Mouse (Mus musculus) hindbrain, postnatal 0 days (tissue): ENCODE data around the gene Slc44a3. TPM values are rescaled to one million over a fixed set of nuclear protein-coding genes. Genes with fewer than 3 reads are reported as not detected.

Experiments
- ATAC-seq: fragments of 200-750 bp; cut with Nextera tagmentation; 2 replicates; pipeline ENCODE4 v1.8.0; 2017; ENCODE audit warnings: mild to moderate bottlenecking, moderate TSS enrichment, moderate library complexity
- DNase-seq: peaks from one replicate; pipeline ENCODE4 v3.0.0-alpha.2; 2015; ENCODE audit warnings: low spot score
- H3K27ac ChIP-seq: fragments of 300-500 bp; sonication (generic); 2 replicates; pipeline ENCODE4 v1.5.1; 2014; ENCODE audit warnings: mild to moderate bottlenecking
- H3K27me3 ChIP-seq: fragments of 300-500 bp; sonication (generic); 2 replicates; pipeline ENCODE4 v1.6.1; 2014; ENCODE audit warnings: low read length, mixed read lengths; ENCODE audit not compliant: insufficient read depth
- H3K36me3 ChIP-seq: fragments of 300-500 bp; sonication (generic); 2 replicates; pipeline ENCODE4 v1.6.1; 2014; ENCODE audit warnings: low read length, mixed read lengths; ENCODE audit not compliant: insufficient read depth
- H3K4me1 ChIP-seq: fragments of 300-500 bp; sonication (generic); 2 replicates; pipeline ENCODE4 v1.6.1; 2014; ENCODE audit warnings: antibody characterized with exemption, low read length, mixed read lengths; ENCODE audit not compliant: insufficient read depth
- H3K4me2 ChIP-seq: fragments of 300-500 bp; sonication (generic); 2 replicates; pipeline ENCODE4 v1.6.1; 2014; ENCODE audit warnings: low read depth, mild to moderate bottlenecking, low read length, moderate library complexity, mixed read lengths
- H3K4me3 ChIP-seq: fragments of 300-500 bp; sonication (generic); 2 replicates; pipeline ENCODE4 v1.5.1; 2014; ENCODE audit warnings: low read length
- H3K9ac ChIP-seq: fragments of 300-500 bp; sonication (generic); replicated peaks from 2 replicates; pipeline ENCODE4 v1.6.1; 2014; ENCODE audit warnings: mild to moderate bottlenecking, low read length, moderate library complexity, mixed read lengths
- H3K9me3 ChIP-seq: fragments of 300-500 bp; sonication (generic); 2 replicates; pipeline ENCODE4 v1.6.1; 2016; ENCODE audit warnings: low read length, mixed read lengths
- CTCF ChIP-seq: IDR thresholded peaks from 2 replicates; pipeline ENCODE4 v1.5.1; 2016; ENCODE audit warnings: antibody characterized with exemption, control low read depth, low read depth
- WGBS: fragments of 180-500 bp; shearing (Covaris S2); extraction: QIAGEN DNeasy Blood & Tissue Kit; methylation state at CpG from one replicate; pipeline ENCODE4 v1.1.7; 2014; 5-methylcytosine and 5-hydroxymethylcytosine counted together
- polyA plus RNA-seq: library from polyadenylated mRNA; unstranded; fragments of >200 nt; fragmentation: Nextera tagmentation; extraction: Ambion mirVana; gene quantifications from 2 replicates; pipeline ENCODE4 v1.2.1, GENCODE M21; 2015
- total RNA-seq: library from RNA; depleted of rRNA; stranded (reverse); fragments of >200 nt; gene quantifications from 2 replicates; pipeline ENCODE4 v1.2.3, GENCODE M21; 2014

The Slc44a3 gene
- total and polyA plus RNA-seq, 2 experiments from 2014 or later, result 0.51 to 0.68 TPM

DNA sequence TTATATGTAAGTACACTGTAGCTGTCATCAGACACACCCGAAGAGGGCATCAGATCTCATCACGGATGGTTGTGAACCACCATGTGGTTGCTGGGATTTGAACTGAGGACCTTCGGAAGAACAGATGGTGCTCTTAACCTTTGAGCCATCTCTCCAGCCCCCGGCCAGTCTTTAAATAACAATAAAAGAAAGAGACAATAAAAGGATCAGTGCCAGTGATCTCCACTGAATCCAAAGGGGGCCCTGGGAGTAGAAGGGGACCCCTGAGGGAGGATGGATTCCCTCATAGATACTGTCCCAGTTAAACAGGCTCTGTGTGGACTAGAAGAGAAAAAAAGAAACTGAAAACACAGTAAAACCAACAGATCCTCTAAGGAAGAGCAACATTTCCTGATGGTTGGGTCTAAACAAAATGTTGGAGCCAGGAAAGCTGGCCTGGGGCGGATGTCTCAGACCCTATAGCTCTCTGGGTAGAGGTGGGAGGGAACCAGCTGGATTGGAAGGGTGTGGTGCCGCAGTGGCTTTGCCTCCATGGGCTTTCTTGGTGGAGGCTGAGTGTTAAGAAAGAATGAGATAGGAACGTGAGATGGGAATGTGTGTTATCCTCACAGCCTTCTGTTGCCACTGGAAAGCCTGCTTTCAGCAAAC lies 101.8 kb downstream of the Slc44a3 start:
- Histone ChIP-seq H3K36me3 (no peaks in the 10 kb centered on the region), H3K9me3 (no peaks in the 10 kb centered on the region), H3K4me1 (peaks cover 12% of the 10 kb centered on the region; the same call in 1 of the 2 replicates), H3K9ac (no peak overlapping the region), H3K27ac (peak overlapping the region; percentile 17; the same call in 1 of the 2 replicates), H3K27me3 (no peaks in the 10 kb centered on the region), H3K4me2 (peak overlapping the region; percentile 88), H3K4me3 (peak overlapping the region; percentile 86; the same call in 1 of the 2 replicates)
- 35% methylated on average over 7 of the region's 7 CpGs for WGBS
- ATAC-seq (no peak), DNase-seq (no peak)
- TF ChIP-seq CTCF, result no peak

DNA sequence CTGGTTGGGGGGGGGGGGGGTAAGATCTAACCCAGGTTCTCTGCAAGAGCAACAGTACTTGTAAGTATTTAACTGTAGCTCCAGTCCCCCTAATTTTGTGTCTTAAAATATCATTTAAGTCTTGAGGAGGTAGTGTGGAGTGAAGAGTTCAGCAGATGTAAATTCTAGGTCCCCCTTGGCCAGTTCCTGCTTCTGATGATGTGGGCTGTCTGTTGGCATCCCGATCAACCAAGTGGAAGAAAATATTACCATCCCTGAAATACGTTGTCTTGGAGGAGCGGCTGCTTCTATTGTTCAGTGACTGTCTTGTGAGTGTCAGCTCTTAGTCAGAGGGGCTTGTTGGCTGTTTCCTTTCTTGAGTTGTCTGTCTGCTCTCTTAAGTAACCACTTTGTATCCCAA lies 102.7 kb downstream of the Slc44a3 start:
- H3K4me2 ChIP-seq, result peak overlapping the region; percentile 88
- H3K27me3 ChIP-seq, result no peaks in the 10 kb centered on the region
- H3K9me3 ChIP-seq, result no peaks in the 10 kb centered on the region
- DNase-seq, result no peak
- no peak for ATAC-seq
- peak overlapping the region; percentile 86 for H3K4me3 ChIP-seq
- no peak overlapping the region for H3K27ac ChIP-seq
- TF ChIP-seq CTCF, result no peak
- H3K36me3 ChIP-seq, result no peaks in the 10 kb centered on the region
- 17% methylated on average over 3 of the region's 3 CpGs for WGBS
- H3K9ac ChIP-seq, result no peak overlapping the region
- peaks cover 12% of the 10 kb centered on the region; the same call in 1 of the 2 replicates for H3K4me1 ChIP-seq

DNA sequence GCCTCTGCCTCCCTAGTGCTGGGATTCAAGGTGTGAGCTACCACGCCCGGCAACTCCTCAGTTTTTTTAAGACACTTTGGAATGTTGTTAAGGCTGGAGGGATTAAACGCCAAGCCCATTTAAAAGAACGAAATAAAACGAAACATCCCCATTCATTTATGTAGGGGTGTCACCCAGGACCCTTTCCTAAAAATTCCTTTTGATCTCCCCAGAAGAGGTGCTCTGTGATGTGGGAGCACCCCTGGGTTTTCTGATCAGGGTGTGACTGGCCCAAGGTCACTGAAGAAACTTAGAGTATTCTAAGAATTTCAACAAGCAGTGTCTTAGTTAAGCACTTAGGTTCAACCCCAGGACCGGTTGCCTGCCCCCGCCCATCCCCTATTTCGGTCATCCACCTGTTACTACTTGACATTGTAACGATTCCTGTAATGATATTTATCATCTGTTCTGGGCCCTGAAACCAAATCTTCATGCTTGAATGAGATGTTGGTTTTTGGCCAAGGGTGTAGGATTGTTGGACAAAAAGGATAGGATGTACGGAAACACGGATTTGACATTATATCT lies 103.4 kb downstream of the Slc44a3 start:
- no peak for DNase-seq
- no peak for TF ChIP-seq CTCF
- ATAC-seq, result no peak
- 0 out of 2 replicates have a peak overlapping the region, but pooled peaks have one; percentile 91 for H3K9ac ChIP-seq
- no peaks in the 10 kb centered on the region for H3K27me3 ChIP-seq
- WGBS, result 40% methylated on average over 11 of the region's 11 CpGs
- no peaks in the 10 kb centered on the region for H3K36me3 ChIP-seq
- H3K27ac ChIP-seq, result peak overlapping the region; percentile 92; the same call in 1 of the 2 replicates
- peak overlapping the region; percentile 88 for H3K4me2 ChIP-seq
- peak overlapping the region; percentile 86 for H3K4me3 ChIP-seq
- no peaks in the 10 kb centered on the region for H3K9me3 ChIP-seq
- peaks cover 12% of the 10 kb centered on the region; the same call in 1 of the 2 replicates for H3K4me1 ChIP-seq

DNA sequence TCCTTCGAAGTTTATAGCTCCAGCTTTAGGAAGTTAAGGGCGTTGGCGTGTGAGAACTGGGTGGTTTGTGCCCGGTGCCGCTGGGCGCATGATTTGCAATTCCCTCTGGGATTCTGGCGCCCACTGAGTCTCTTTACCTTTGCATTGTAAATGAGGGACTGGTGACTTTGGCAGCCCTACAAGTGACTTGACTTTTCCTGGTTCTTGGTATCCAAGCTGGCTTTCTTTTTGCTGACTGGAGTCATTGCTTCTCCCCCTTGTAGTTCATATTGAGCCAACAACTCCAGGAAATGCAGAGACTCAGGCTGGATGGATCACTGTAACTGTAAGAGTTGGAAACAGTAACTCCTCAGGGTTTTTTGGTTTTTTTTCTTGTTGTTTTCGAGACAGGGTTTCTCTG lies 104.0 kb downstream of the Slc44a3 start:
- no peaks in the 10 kb centered on the region for H3K9me3 ChIP-seq
- H3K9ac ChIP-seq, result peak overlapping the region; percentile 91
- DNase-seq, result no peak
- peak overlapping the region; percentile 92 for H3K27ac ChIP-seq
- H3K36me3 ChIP-seq, result no peaks in the 10 kb centered on the region
- peaks cover 12% of the 10 kb centered on the region; the same call in 1 of the 2 replicates for H3K4me1 ChIP-seq
- TF ChIP-seq CTCF, result no peak
- H3K4me3 ChIP-seq, result peak overlapping the region; percentile 86
- no peaks in the 10 kb centered on the region for H3K27me3 ChIP-seq
- ATAC-seq, result no peak
- peak overlapping the region; percentile 88 for H3K4me2 ChIP-seq
- WGBS, result 3% methylated on average over 8 of the region's 8 CpGs

DNA sequence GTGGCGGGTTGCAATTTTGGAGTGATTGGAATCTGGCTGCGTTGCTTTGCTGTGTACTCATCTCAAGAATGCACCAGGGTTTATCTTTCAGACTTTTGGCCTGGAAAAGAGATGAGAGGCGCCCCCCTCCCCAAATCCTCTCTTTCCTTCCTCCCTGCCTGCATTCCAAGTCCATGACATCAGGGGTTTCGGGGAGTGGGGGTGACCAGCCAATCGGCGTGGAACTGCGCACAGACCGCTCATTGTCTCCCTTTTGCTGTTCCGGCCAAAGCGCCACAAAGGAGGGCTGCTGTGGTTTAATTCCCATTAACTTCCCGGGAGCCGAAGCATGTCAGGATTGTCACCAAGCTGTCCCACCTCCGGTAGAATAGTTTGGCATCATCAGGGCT lies 104.7 kb downstream of the Slc44a3 start:
- TF ChIP-seq CTCF, result no peak
- ATAC-seq (peak; percentile 78), DNase-seq (peak; percentile 87)
- H3K9ac ChIP-seq, result peak overlapping the region; percentile 91
- H3K9me3 ChIP-seq, result no peaks in the 10 kb centered on the region
- H3K27ac ChIP-seq, result peak overlapping the region; percentile 92
- no peaks in the 10 kb centered on the region for H3K27me3 ChIP-seq
- peak overlapping the region; percentile 88 for H3K4me2 ChIP-seq
- peaks cover 12% of the 10 kb centered on the region; the same call in 1 of the 2 replicates for H3K4me1 ChIP-seq
- peak overlapping the region; percentile 86 for H3K4me3 ChIP-seq
- WGBS, result under 1% methylated on average over 13 of the region's 13 CpGs
- no peaks in the 10 kb centered on the region for H3K36me3 ChIP-seq

DNA sequence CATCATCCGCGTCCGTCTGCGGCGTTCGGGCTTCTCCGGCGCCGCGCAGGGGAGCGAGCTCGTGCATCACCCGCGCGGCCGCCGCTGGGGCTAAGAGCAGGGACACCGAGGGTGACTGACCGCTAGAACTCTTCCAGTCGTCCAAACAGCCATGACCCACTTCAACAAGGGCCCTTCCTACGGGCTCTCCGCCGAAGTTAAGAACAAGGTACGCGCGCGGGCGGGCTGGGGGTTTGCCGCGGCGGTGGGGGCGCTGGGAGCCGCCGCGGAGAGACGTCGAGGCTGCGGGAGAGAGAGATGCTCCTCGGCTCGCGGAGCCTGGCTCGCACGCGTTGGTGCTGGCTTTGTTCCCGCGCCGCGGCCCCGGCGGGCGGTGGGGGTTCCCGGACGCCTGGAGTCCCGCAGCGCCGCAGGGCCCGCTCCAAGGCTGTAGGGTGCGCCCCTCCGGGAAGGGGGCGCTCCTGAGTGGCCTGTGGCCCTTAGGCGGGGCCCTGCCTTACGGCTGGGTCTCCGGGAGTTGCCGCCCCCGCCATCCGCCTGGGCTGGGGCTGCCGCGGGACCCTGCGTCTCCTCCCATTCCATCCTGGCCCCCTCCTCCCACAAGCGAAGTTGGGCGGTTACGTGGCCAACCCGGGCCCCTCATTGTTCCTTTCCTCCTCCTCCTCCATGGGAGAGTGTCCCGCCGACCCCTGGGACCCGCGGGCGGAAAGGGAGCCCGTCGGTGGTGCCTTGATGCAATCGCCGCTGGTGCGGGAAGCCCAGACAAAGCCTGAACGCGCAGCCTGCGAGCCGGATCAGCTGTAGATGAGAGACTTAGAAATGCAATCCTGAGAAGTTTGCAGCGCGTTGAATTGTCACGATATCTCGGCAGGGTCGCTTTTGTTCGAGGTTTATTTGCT lies 105.3 kb downstream of the Slc44a3 start:
- H3K9me3 ChIP-seq, result no peaks in the 10 kb centered on the region
- peak; percentile 34; the same call in 1 of the 2 replicates for TF ChIP-seq CTCF

More for the DNA sequence above, 105.3 kb downstream of the Slc44a3 start:
- Histone ChIP-seq H3K4me2 (peak overlapping the region; percentile 88), H3K36me3 (no peaks in the 10 kb centered on the region), H3K4me3 (peak overlapping the region; percentile 86), H3K27me3 (no peaks in the 10 kb centered on the region), H3K4me1 (peaks cover 12% of the 10 kb centered on the region; the same call in 1 of the 2 replicates), H3K9ac (peak overlapping the region; percentile 91), H3K27ac (peak overlapping the region; percentile 92)
- ATAC-seq (peak; percentile 66), DNase-seq (peak; percentile 82)
- WGBS, result under 1% methylated on average over 84 of the region's 93 CpGs
